Mouse (Mus musculus) heart, embryonic 12.5 days (tissue): ENCODE data around the gene St8sia2. TPM values are rescaled to one million over a fixed set of nuclear protein-coding genes. Genes with fewer than 3 reads are reported as not detected.
"Not testable (repeated sequence)": the region's sequence is repeated elsewhere in the genome, so short reads cannot be mapped to it uniquely, and the experiment has no call there.

ENCODE experiments used
- ATAC-seq: fragments of 200-750 bp; cut with Nextera tagmentation; 2 replicates; pipeline ENCODE4 v1.8.0; 2017; ENCODE audit warnings: moderate TSS enrichment, moderate library complexity; ENCODE audit not compliant: insufficient number of reproducible peaks, low FRiP score
- H3K27ac ChIP-seq: fragments of 300-500 bp; sonication (generic); 2 replicates; pipeline ENCODE4 v1.5.1; 2016; ENCODE audit warnings: mild to moderate bottlenecking, moderate library complexity; ENCODE audit not compliant: poor library complexity, severe bottlenecking
- H3K27me3 ChIP-seq: fragments of 300-500 bp; sonication (generic); replicated peaks from 2 replicates; pipeline ENCODE4 v1.6.1; 2016; ENCODE audit warnings: mild to moderate bottlenecking, moderate library complexity
- H3K36me3 ChIP-seq: fragments of 300-500 bp; sonication (generic); 2 replicates; pipeline ENCODE4 v1.6.1; 2016; ENCODE audit warnings: mild to moderate bottlenecking, moderate library complexity
- H3K4me1 ChIP-seq: fragments of 300-500 bp; sonication (generic); replicated peaks from 2 replicates; pipeline ENCODE4 v1.6.1; 2016; ENCODE audit warnings: mild to moderate bottlenecking
- H3K4me2 ChIP-seq: fragments of 300-500 bp; sonication (generic); 2 replicates; pipeline ENCODE4 v1.6.1; 2016; ENCODE audit warnings: mild to moderate bottlenecking, moderate library complexity
- H3K4me3 ChIP-seq: fragments of 300-500 bp; sonication (generic); 2 replicates; pipeline ENCODE4 v1.5.1; 2016; ENCODE audit warnings: mild to moderate bottlenecking
- H3K9ac ChIP-seq: fragments of 300-500 bp; sonication (generic); 2 replicates; pipeline ENCODE4 v1.6.1; 2016; ENCODE audit warnings: mild to moderate bottlenecking, moderate library complexity
- H3K9me3 ChIP-seq: fragments of 300-500 bp; sonication (generic); replicated peaks from 2 replicates; pipeline ENCODE4 v1.6.1; 2016; ENCODE audit warnings: mild to moderate bottlenecking, moderate library complexity
- WGBS: fragments of 180-500 bp; shearing (Covaris S2); methylation state at CpG from one replicate; pipeline ENCODE4 v1.1.7; 2016; 5-methylcytosine and 5-hydroxymethylcytosine counted together
- polyA plus RNA-seq: library from polyadenylated mRNA; unstranded; fragments of >200 nt; fragmentation: Nextera tagmentation; extraction: Ambion mirVana; gene quantifications from 2 replicates; pipeline ENCODE4 v1.2.1, GENCODE M21; 2016

The St8sia2 gene
- polyA plus RNA-seq, 1 experiment from 2014 or later: 3.3 TPM

DNA sequence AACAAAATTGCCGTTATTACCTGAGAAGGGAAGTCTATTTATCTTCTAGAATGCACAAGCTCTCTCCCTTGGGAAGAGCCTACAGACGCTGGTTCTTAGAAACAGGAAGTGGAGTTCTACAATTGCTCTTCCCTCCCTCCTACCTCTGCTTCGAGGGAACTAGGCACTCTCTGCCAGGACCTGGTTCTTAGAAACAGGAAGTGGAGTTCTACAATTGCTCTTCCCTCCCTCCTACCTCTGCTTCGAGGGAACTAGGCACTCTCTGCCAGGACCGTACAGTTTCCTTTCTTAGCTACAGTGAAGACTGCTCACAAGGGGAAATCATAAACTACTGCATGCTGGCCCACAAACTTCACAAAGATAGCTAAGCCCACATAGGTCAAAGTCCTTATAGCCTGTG is 41.3 kb downstream of the St8sia2 start:
- not testable (repeated sequence) for H3K9me3 ChIP-seq, H3K4me1 ChIP-seq, H3K4me3 ChIP-seq, H3K27ac ChIP-seq, H3K27me3 ChIP-seq, H3K9ac ChIP-seq, H3K4me2 ChIP-seq, H3K36me3 ChIP-seq, ATAC-seq
- WGBS: 47% methylated on average over 5 of the region's 5 CpGs

DNA sequence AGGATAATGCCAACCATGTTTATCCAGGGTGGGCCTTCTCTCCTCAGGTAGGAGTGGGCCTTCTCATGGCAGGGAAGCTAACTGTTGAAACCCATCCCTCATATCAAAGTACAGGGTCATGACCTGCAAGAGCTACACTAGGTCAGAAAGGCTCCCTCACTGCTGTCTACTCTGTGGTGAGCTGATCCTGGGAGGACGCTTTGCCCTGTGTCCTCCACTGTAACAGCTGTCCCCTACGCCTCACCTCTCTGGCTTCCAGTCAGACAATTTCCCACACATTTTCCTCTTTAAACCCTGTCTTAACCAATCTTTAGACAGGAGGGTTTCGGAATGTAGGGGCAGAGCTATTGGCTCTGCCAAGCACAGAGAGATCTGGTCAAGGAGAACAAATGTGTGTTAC is 48.3 kb downstream of the St8sia2 start:
- no peaks in the 10 kb centered on the region for H3K9me3 ChIP-seq
- WGBS: 90% methylated on average over 3 of the region's 3 CpGs
- H3K4me2 ChIP-seq: no peak overlapping the region
- no peak for ATAC-seq
- H3K27ac ChIP-seq: no peak overlapping the region
- no peak overlapping the region for H3K4me3 ChIP-seq
- H3K4me1 ChIP-seq: no peaks in the 10 kb centered on the region
- H3K27me3 ChIP-seq: peaks cover 4% of the 10 kb centered on the region; the same call in 1 of the 2 replicates
- H3K9ac ChIP-seq: no peak overlapping the region
- H3K36me3 ChIP-seq: no peaks in the 10 kb centered on the region

DNA sequence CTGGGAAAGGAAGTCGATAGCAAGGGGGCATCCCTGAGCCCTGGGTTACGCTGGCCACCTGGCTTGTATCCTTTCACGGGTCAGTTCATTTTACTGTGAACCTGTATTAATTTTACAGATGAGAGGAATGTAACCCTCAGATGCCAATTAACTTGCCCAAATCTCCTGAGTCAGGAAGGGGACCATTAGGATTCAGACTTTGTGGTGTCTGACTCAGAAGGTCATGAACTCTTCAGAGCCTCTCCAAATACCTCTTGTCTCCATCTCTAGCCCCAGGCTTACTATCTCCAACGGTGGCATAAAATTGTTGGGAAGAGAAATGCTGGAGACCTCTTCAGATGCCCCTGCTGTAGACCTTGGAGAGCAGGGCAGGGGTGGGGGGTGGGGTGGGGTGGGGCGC is 51.1 kb downstream of the St8sia2 start:
- no peak overlapping the region for H3K27ac ChIP-seq
- H3K4me1 ChIP-seq: peaks cover 15% of the 10 kb centered on the region
- no peaks in the 10 kb centered on the region for H3K36me3 ChIP-seq
- ATAC-seq: no peak
- peaks cover 4% of the 10 kb centered on the region; the same call in 1 of the 2 replicates for H3K27me3 ChIP-seq
- H3K4me2 ChIP-seq: no peak overlapping the region
- 62% methylated on average over 5 of the region's 5 CpGs for WGBS
- no peak overlapping the region for H3K4me3 ChIP-seq
- H3K9ac ChIP-seq: no peak overlapping the region
- no peaks in the 10 kb centered on the region for H3K9me3 ChIP-seq

- peaks cover 15% of the 10 kb centered on the region for H3K4me1 ChIP-seq
- WGBS: 53% methylated on average over 5 of the region's 5 CpGs
- no peaks in the 10 kb centered on the region for H3K9me3 ChIP-seq
- peaks cover 13% of the 10 kb centered on the region; the same call in 1 of the 2 replicates for H3K27me3 ChIP-seq
- no peak overlapping the region for H3K9ac ChIP-seq
- no peak overlapping the region for H3K27ac ChIP-seq
- H3K4me3 ChIP-seq: no peak overlapping the region
- H3K36me3 ChIP-seq: no peaks in the 10 kb centered on the region
- ATAC-seq: no peak
- H3K4me2 ChIP-seq: no peak overlapping the region
Observed at GRCm38 (mm10) chr7:73954441-73954840, 59.0 kb downstream of the St8sia2 start.

GRCm38 (mm10) chr7:73953131-73953530 is 60.4 kb downstream of the St8sia2 start:
- Histone ChIP-seq H3K9me3 (no peaks in the 10 kb centered on the region), H3K36me3 (no peaks in the 10 kb centered on the region), H3K4me1 (peaks cover 4% of the 10 kb centered on the region; the same call in 1 of the 2 replicates), H3K4me3 (no peak overlapping the region), H3K27ac (no peak overlapping the region), H3K4me2 (no peak overlapping the region), H3K9ac (no peak overlapping the region), H3K27me3 (peaks cover 13% of the 10 kb centered on the region; the same call in 1 of the 2 replicates)
- ATAC-seq: no peak
- 80% methylated on average over 4 of the region's 4 CpGs for WGBS

- no peak for ATAC-seq
- 44% methylated on average over 4 of the region's 4 CpGs for WGBS
- H3K27ac ChIP-seq: no peak overlapping the region
Observed at GRCm38 (mm10) chr7:73941640-73942039, 71.8 kb downstream of the St8sia2 start.

GRCm38 (mm10) chr7:73939236-73939635 is 74.3 kb downstream of the St8sia2 start:
- Histone ChIP-seq H3K27ac (no peak overlapping the region), H3K9me3 (no peaks in the 10 kb centered on the region), H3K4me3 (no peak overlapping the region), H3K4me2 (no peak overlapping the region), H3K27me3 (no peaks in the 10 kb centered on the region), H3K9ac (no peak overlapping the region), H3K36me3 (peaks cover 4% of the 10 kb centered on the region; the same call in 1 of the 2 replicates), H3K4me1 (peaks cover 6% of the 10 kb centered on the region; the same call in 1 of the 2 replicates)
- no peak for ATAC-seq
- 79% methylated on average over 8 of the region's 8 CpGs for WGBS

More at GRCm38 (mm10) chr7:73941640-73942039, 71.8 kb downstream of the St8sia2 start:
- Histone ChIP-seq H3K4me2 (no peak overlapping the region), H3K9ac (no peak overlapping the region), H3K27me3 (no peaks in the 10 kb centered on the region), H3K9me3 (no peaks in the 10 kb centered on the region), H3K36me3 (peaks cover 4% of the 10 kb centered on the region; the same call in 1 of the 2 replicates), H3K4me1 (peaks cover 6% of the 10 kb centered on the region; the same call in 1 of the 2 replicates), H3K4me3 (no peak overlapping the region)

- peaks cover 3% of the 10 kb centered on the region; the same call in 1 of the 2 replicates for H3K36me3 ChIP-seq
- no peak overlapping the region for H3K4me3 ChIP-seq
- no peak overlapping the region for H3K9ac ChIP-seq
- H3K9me3 ChIP-seq: no peaks in the 10 kb centered on the region
- WGBS: 82% methylated on average over 7 of the region's 7 CpGs
- ATAC-seq: no peak
- no peaks in the 10 kb centered on the region for H3K27me3 ChIP-seq
- peaks cover 6% of the 10 kb centered on the region; the same call in 1 of the 2 replicates for H3K4me1 ChIP-seq
- H3K27ac ChIP-seq: no peak overlapping the region
- no peak overlapping the region for H3K4me2 ChIP-seq
Observed at GRCm38 (mm10) chr7:73938046-73938810, 75.3 kb downstream of the St8sia2 start.

- H3K4me3 ChIP-seq: no peak overlapping the region
- H3K4me2 ChIP-seq: no peak overlapping the region
- no peaks in the 10 kb centered on the region for H3K4me1 ChIP-seq
- no peaks in the 10 kb centered on the region for H3K9me3 ChIP-seq
- H3K27me3 ChIP-seq: no peaks in the 10 kb centered on the region
- WGBS: 62% methylated on average over 3 of the region's 3 CpGs
- H3K36me3 ChIP-seq: no peaks in the 10 kb centered on the region
- H3K27ac ChIP-seq: no peak overlapping the region
- no peak for ATAC-seq
- no peak overlapping the region for H3K9ac ChIP-seq
Observed at GRCm38 (mm10) chr7:73936119-73936518, 77.4 kb downstream of the St8sia2 start.

- H3K4me3 ChIP-seq: no peak overlapping the region
- 60% methylated on average over 2 of the region's 2 CpGs for WGBS
- no peak overlapping the region for H3K27ac ChIP-seq
- no peaks in the 10 kb centered on the region for H3K9me3 ChIP-seq
- H3K36me3 ChIP-seq: no peaks in the 10 kb centered on the region
- H3K9ac ChIP-seq: no peak overlapping the region
- H3K27me3 ChIP-seq: no peaks in the 10 kb centered on the region
- ATAC-seq: no peak
- H3K4me1 ChIP-seq: no peaks in the 10 kb centered on the region
- H3K4me2 ChIP-seq: no peak overlapping the region
Observed at GRCm38 (mm10) chr7:73935703-73936102, 77.8 kb downstream of the St8sia2 start.

- H3K9me3 ChIP-seq: no peaks in the 10 kb centered on the region
- no peak overlapping the region for H3K9ac ChIP-seq
- no peaks in the 10 kb centered on the region for H3K4me1 ChIP-seq
- 61% methylated on average over 3 of the region's 3 CpGs for WGBS
- ATAC-seq: no peak
- no peaks in the 10 kb centered on the region for H3K27me3 ChIP-seq
- no peak overlapping the region for H3K4me3 ChIP-seq
- no peak overlapping the region for H3K27ac ChIP-seq
- H3K4me2 ChIP-seq: no peak overlapping the region
- no peaks in the 10 kb centered on the region for H3K36me3 ChIP-seq
Observed at GRCm38 (mm10) chr7:73933036-73933435, 80.5 kb downstream of the St8sia2 start.
